Mouse (Mus musculus) adrenal gland, adult 2 months (tissue): ENCODE data around the gene Sbds. TPM values are rescaled to one million over a fixed set of nuclear protein-coding genes. Genes with fewer than 3 reads are reported as not detected.

Experiments
- DNase-seq: peaks from one replicate; pipeline ENCODE4 v3.0.0; 2021
- polyA plus RNA-seq: library from polyadenylated mRNA; depleted of rRNA; stranded (reverse); fragments of >200 nt; gene quantifications from 2 replicates; pipeline ENCODE4 v1.2.3, GENCODE M21; 2012
- total RNA-seq, 2 experiments: library from RNA; stranded (reverse); gene quantifications; 2 replicates each; pipeline ENCODE4 v1.2.3; 2021

Gene Sbds
- total and polyA plus RNA-seq, 3 experiments, result 46.6 to 138 (median 103) TPM

DNA sequence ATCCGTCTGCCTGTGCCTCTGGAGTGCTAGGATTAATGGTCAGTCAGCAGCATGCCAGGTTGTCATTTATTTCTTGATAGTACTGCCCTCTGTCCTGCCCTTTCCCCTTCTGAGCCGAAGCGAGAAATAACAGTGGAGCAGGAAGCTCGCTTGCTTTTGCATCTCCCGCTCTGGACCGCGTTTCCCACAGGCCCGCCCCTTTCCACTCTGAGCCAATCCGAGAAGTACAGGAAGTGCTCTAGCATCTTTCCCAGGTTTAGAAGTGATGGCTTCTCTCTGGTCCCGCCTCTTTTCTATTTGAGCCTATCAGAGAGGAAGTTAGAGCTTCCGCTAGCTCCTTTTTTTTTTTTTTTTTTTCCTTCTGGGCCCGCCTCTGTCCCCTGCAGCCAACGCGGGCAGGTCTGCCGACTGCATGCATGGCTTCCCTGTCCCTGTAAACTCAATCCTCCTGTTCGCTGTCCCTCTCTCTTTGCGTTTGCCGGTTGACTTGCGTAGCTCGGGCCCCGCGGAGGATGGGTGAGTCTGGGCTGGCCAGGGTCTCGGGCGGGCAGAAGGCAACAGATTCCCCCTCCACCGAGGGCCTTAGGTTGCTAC is 1.4 kb upstream of the Sbds start:
- peak; percentile 96 for DNase-seq

DNA sequence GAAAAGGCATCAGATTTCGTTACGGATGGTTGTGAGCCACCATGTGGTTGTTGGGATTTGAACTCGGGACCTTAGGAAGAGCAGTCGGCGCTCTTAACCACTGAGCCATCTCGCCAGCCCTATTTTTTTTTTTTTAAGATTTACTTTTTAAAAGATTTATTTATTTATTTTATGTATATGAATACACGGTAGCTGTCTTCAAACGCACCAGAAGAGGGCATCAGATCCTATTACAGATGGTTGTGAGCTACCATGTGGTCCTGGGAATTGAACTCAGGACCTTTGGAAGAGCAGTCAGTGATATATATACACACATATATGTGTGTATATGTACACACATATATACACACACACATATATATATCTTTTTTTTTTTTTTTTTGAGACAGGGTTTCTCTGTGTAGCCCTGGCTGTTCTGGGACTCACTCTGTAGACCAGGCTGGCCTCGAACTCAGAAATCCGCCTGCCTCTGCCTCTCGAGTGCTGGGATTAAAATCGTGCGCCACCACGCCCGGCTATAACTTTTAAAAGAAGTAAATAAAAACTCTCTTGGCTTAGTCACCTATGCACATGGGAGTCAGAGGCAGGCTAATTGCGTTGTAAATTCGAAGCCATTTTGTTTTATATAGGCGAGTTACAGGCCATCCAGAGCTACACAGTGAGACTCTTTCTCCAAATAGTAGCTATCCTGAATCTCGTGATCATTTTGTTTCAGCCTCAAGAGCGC is 632 bp upstream of the Sbds start:
- DNase-seq, result peak; percentile 18

- DNase-seq, result peak; percentile 37
Measured at GRCm38 (mm10) chr5:130254164-130255016, 940 bp downstream of the Sbds start.

DNA sequence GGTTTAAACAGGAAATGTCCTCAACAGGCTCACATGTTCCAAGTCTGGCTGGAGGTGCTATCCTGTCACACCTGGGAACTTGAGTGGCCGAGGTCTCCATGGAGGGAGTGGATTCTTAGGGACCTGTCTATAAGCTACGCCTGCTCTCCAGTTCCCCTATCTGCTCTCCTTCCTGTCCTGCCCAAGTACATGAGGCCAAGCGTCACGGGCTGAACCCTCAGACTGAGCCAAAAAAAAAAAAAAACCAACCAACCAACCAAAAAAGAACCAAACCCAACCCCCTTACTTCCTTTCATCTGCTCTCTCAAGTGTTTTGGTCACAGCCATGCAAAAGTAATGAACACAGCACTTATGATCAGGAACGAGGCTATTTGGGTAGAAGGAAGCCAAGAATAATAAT is 7.5 kb downstream of the Sbds start:
- no peak for DNase-seq

- no peak for DNase-seq
Measured at GRCm38 (mm10) chr5:130241426-130241825, 13.9 kb downstream of the Sbds start.

DNA sequence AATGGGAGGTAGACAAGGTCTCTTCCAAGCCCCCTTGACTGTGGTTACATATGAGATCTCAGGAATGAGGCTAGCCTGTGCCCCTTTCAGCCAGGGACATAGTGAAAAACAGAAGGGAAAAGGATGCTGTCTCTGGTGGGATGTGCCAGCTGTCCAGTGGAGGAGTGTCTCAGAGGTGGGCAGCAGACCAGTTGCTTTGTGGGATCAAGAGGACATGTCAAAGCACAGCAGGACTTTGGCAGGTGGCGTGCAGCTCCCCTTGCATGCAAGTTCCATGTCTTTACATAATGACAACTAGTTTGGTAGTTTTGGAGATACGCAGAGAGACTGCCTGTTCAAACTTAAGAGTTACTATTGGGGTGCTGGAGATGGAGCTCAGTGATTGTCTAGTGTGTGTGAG is 15.5 kb downstream of the Sbds start:
- no peak for DNase-seq

GRCm38 (mm10) chr5:130239236-130239635 is 16.1 kb downstream of the Sbds start:
- no peak for DNase-seq

- no peak for DNase-seq
Measured at GRCm38 (mm10) chr5:130236302-130236701, 19.0 kb downstream of the Sbds start.

DNA sequence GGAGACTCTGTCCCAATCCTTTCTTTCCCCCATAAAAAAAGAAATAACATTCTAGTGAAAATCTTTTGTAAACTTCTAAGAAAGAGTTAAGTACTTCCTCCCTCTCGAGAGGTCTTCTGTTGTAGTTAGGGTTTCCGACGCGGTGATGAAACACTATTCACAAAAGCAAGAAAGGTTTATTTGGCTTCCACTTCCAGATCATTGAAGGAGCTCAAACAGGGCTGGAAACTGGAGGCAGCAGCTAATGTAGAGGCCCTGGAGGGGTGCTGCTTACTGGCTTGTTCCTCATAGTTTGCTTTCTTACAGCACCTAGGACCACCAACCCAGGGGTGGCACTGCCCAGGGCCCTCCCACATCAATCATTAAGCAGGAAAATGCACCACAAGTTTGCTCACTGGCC is 27.2 kb downstream of the Sbds start:
- DNase-seq, result no peak

DNA sequence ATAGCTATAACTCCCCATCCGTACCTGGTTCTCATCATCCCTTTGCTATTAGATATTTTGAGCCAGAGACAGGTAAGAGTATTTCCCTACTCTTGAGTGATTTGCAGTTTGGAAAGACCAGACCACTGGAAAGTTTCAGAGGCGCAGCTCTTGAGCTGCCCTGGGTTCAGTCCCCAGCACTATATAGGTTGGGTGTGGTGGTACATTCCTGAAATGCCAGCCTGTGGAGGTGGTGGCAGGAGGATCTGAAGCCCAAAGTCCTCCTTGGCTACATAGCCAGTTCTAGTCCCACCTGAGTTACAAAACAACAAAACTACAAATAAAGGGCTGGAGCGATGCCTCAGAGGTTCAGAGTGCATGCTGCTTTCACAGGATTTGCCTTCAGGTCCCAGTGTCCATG is 28.5 kb downstream of the Sbds start:
- DNase-seq, result no peak

DNA sequence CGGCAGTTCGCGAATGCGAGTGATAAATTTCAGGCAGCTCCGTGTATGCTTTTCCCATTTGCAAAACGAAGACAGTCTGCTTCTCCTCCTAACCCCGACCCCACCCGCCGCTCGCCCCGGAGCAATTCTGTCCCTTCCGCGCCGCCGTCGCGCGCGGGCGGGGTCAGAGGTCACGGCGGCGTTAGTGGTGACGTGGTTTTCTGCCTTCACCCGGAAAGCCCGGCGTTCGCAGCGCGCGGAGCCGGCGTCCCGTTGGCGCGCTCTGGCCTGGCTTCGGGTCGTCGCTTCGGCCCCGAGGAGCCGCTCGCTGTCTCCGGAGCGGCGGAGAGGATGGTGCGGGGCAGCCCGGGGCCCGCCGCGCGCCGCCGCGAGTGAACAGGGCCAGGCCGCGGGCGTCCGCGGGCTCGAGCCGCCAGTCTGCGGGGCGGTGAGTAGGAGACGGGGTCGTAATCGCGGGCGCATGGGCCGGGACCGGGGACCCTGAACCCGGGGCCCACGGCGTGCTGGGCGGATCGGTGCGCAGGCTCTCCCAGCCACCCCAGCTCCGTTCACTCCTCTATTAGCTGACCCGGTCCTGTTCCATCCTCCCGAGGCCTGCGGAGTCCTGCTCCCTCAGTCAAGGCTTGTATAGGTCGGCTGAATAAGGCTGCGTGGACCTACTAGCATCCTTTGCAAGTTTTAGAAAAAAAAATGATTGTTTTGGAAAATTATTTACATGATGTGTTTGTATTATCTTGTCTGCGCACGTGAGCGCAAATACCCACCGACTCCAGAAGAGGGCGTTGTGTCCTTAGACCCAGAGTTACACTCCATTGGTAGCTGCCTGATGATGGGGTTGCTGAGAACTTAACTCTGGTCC is 33.0 kb downstream of the Sbds start:
- DNase-seq, result peak; percentile 98

DNA sequence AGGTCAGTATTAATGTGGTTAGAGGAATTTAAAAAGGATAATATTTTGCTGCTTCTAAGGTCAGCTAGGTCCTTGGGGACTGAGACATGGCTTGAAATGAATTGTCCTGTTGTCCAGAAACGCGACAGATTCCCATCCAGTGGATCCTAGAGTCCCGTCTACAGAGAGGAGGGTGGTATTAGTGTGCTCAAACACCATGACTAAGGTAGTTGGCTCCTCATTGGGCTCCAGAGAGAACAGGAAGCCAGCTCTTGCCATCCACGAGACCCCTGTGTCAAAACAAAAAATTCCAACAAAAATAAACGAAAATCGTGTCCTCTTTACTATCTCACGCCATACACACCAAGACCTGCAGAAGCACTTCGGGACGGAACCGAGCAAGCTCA is 33.6 kb downstream of the Sbds start:
- DNase-seq, result no peak

DNA sequence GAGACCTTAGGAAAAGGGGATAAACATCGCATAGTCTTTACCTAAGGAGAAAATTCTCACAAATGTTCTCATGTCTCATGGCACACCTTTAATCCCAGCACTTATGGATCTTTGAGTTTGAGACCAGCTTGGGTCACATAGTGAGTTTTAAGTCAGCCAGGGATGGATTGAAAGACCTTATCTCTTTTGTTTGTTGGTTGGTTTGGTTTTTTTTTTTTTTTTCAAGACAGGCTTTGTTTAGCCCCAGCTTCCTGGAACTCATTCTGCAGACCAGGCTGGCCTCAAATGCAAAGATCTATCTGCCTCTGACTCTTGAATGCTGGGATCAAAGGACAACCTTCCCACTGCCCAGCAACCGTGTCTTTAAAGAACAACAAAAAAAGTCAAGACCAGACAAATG is 34.0 kb downstream of the Sbds start:
- DNase-seq, result no peak

GRCm38 (mm10) chr5:130218336-130218735 is 37.0 kb downstream of the Sbds start:
- DNase-seq, result no peak

- no peak for DNase-seq
Measured at GRCm38 (mm10) chr5:130217406-130217805, 37.9 kb downstream of the Sbds start.

DNA sequence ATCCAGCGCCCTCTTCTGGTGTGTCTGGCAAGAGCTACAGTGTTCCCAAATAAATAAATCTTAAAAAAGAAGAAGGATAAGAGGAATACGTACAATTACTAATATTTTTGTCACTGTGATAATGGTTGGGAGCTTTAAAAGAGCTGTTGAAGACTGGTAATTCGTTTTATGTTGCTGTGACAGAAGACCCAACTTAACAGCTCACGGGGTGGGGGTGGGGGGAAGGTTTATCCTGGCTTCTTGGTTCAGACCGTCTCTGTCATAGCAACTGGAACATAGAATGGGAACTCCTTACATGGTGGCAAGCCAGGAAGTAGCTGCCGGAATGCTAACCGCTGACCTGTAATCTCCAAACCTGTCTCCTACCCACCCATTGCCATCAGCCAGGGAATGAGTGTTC is 38.5 kb downstream of the Sbds start, which contains the start of gene Tmem248:
Tmem248 (plus strand) TSS at position 301 of the 400 bp plus-strand sequence.
- DNase-seq, result no peak

GRCm38 (mm10) chr5:130212956-130213355 is 42.4 kb downstream of the Sbds start:
- DNase-seq, result no peak

DNA sequence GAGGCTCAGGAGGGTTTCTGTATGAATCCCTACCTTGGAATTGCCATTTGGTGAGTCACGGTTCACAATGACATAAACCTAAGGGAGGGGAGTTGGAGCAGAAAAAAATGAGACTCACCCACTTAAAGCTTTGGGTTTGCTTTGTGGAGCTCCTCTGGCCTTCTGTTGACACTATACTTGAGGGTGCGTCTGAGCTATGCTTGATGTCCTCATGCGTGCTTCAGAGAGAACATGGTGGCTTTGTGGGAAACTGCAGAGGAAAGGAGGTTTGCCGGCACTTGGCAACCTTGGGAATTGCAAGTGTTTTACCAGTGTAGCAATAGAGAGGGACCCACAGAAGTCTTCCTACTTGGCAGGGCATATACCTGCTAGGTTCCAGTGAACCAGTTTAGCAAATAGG is 48.0 kb downstream of the Sbds start:
- DNase-seq, result no peak

DNA sequence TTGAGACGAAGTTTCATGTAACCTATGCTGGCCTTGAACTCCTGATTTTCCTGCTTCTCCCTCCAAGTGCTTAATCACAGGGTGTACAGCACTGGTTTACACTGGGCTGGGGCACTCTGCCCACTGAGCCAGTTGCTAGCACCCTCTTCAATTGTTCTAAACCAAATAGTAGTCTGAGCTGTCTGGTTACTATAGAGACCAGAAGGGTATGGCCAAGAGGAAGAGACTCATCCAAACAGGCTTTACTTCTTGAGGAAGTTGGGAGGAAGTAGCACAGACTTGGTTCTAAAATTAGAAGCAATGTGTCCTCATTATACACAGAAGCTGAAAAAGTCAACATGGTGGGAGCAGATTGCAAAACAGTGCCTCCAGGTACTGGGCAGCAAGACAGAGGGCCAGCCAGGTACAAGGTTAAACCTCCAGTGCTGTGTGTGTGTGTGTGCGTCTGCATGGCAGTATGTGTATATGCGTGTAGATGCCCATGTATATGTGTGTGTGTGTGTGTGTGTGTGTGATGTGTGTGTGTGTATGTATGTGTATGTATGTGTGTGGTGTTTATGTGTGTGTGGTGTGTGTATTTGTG is 49.8 kb downstream of the Sbds start:
- DNase-seq, result no peak

DNA sequence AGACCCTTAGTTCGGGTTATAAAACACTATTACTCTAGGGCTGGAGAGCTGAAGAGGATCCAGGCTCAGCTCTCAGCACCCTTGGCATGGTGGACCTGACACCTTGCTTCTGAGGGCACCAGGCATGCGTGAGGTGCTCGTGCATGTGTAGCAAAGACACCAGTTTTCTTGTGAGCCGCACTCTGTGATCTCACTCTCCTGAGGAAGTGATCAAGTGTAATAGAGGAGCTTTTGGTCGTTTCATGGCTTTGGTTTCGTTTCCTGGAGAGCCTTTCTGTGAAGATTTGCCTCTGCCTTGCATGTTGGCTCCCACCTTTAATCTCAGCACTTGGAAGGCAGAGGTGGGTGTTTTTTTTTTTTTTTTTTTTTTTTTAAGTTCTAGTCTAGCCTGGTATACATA is 50.8 kb downstream of the Sbds start:
- no peak for DNase-seq

DNA sequence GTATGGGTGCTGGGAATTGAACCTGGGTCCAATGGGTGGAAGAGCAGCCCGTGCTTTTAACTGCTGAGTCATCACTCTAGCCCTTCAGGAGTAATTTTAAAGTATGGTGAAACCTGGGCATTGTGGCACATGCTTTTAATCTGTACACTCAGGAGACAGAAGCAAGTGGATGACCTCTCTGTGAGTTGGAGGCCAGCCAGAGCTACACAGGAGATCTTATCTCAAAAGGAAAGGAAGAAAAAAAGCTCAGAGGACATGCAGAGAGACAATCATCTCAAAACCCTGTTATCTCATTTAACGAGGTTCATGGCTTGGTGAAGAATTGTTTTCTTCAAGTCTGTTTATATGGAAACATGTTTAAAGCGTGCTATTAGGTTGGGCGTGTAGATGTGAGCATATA is 51.4 kb downstream of the Sbds start:
- no peak for DNase-seq
